Mouse (Mus musculus): Measurements from ENCODE around the gene Necab2. TPM values are rescaled to one million over a fixed set of nuclear protein-coding genes. Genes with fewer than 3 reads are reported as not detected.

The Necab2 gene
- total RNA-seq, 2 experiments from 2014 or later: not detected

DNA sequence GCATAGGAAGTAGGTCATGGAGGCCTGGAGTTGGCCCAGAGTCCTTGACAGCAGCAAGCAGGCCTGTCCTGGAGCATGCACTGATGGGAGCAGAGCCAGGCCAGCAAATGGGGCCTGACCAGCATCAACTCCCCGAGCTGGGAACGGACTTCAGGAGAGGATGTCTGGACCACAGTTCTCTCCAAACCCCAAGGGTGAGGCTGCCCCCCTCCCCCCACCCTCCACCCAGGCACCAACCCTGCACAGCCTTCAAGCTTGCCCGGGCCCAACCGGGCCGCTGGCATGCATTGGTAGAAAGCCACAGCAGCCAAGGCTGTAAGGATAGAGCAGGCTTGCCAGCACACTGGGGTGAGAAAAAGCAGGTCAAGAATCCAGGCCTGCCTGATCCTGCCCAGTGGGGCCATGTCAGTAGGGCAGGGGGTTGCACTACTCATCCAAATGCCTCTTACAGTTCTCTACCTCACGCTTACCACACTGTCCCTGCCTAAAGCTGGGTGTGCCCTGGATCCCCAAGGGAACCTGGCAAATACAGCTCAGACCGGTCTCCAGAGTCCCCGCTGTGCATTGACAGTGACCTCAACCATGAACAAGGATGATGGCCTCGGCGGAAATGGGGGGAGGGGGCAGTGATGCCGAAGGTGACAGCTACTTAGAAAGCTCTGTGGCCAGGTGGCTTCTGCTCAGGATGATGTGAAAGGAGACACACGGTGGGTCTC lies 18.7 kb upstream of the Necab2 start:
- no peak for ATAC-seq (replicated peaks; ENCODE audit: low FRiP score, poor library complexity, severe bottlenecking)

- no peak for ATAC-seq (replicated peaks; ENCODE audit: low FRiP score, poor library complexity, severe bottlenecking)
Observed at GRCm38 (mm10) chr8:119428350-119428740, 18.2 kb upstream of the Necab2 start.

GRCm38 (mm10) chr8:119428766-119429327 lies 17.7 kb upstream of the Necab2 start:
- ATAC-seq (replicated peaks; ENCODE audit: low FRiP score, poor library complexity, severe bottlenecking): no peak

DNA sequence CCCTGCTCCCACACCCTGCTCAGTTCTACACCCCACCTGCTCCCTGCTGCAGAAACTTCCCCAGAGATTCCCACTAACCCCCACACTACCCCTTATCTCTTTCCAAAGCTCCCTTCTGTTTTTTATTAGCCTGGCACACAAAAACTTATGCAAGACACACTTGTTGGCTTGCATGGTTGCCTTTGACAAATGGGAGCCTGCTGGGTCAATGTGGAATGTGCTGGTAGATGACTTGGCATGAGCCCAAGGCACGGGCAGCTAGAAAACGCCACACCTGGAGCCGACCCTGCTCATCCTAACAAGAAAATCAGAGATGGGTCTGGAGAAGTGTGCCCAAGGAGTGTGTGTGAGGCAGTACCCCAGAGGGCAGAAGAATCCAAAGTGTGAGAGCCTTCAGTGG lies 17.0 kb upstream of the Necab2 start:
- ATAC-seq (replicated peaks; ENCODE audit: low FRiP score, poor library complexity, severe bottlenecking): no peak

DNA sequence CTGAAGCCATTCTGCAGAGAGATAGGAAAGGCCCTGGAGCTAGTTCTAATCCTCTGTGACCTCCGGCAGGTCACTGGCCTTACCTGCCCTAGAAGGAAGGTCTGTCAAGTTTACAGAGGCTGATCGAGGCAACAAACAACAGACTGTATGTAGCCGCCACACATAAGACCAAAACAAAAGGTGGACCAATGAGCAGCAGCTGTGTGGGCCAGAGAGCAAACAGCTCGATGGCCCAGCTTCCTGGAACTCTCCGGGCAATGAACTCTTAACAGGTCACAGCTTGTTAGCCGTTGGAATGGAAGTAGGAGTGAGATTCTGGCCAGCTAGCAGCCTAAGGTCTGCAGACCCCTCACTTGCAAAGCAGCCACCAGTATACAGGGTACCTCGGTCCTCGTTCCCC lies 16.3 kb upstream of the Necab2 start:
- ATAC-seq (replicated peaks; ENCODE audit: low FRiP score, poor library complexity, severe bottlenecking): no peak

- no peak for ATAC-seq (replicated peaks; ENCODE audit: low FRiP score, poor library complexity, severe bottlenecking)
Observed at GRCm38 (mm10) chr8:119430690-119431089, 15.8 kb upstream of the Necab2 start.

GRCm38 (mm10) chr8:119432372-119432771 lies 14.1 kb upstream of the Necab2 start:
- no peak for ATAC-seq (replicated peaks; ENCODE audit: low FRiP score, poor library complexity, severe bottlenecking)

DNA sequence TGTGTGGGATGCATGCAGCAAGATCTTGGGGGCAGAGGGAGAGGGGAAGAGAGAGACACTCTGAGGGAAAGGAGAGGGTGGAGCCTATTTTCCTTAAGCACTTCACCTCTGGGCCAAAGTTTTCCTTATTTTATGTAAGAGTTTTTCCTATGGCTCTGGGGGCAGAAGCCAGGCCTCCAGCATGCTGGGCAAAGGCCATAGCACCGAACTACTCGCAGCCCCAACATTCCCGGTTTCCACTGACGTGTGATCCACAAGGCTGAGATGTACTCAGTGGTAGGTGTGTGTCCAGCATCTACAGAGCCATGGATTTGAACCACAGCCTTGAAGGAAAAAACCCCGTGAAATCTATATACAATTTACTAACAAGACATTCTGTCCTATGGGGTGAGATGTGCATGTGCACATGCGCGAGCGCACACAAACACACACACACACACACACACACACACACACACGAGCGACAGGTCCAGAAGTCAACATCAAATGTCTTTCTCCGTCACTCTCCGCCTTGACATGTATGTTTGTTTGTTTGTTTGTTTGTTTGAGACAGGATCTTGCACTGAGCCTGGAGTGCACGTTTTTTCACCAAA lies 12.8 kb upstream of the Necab2 start, which contains the start of gene Osgin1:
Osgin1 (plus strand) TSS at position 543 of the 593 bp plus-strand sequence.
- no peak for ATAC-seq (replicated peaks; ENCODE audit: low FRiP score, poor library complexity, severe bottlenecking)

DNA sequence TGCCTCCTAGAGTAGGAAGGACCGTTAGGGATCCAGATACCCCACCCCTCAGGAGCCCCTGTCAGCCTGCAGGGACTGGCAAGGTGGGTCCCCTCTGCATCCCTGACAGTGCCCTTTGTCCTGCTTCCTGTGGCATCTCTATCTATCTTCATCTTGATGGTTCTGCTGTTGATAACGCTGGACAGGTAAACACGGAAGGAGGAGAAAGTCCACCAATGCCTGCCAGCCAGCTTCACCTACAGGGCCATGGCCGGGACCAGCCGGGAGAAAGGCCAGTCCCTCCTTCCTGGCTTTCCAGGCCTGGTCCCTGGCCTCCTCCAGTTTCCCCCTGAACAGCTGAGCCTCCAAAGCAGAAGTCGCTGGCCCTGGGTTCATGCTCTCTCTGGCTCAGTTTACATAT lies 11.9 kb upstream of the Necab2 start:
- no peak for ATAC-seq (replicated peaks; ENCODE audit: low FRiP score, poor library complexity, severe bottlenecking)

DNA sequence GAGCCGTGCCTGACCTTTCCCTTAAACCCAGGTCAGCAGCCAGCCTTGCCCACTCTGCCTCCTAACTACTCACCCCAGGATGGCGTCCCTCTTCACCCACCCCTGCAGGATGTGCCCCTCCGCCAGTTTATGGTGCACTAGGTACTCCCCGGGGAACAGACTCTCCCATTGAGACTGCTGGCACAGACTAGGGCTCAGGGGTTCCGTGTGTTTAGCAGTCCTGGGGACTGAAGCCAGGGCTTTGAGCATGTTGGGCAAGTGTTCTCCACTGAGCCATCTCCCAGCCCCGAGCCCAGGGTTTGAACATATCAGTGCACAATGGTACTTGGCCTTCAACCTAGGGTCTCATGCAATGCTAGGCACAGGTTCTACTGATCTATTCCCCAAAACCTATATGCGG lies 11.0 kb upstream of the Necab2 start:
- no peak for ATAC-seq (replicated peaks; ENCODE audit: low FRiP score, poor library complexity, severe bottlenecking)

DNA sequence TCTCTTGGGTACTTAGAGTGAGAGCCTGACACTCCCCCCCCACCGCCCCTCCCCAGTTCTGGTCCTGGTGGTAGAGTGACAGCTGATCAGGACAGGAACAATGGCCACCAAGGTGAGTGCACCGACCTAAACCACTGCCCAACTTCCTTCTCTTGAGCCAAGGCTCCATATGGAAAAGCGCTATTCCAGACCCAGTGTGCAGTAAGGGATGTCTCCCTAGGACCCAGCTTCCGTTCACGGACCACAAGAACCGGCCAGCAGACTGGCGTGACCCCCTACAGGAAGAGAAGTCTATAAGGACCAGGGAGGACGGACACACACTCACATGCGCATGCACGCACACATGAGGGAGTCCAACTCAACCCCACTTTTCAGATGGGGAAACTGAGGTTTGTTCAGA lies 10.2 kb upstream of the Necab2 start:
- ATAC-seq (replicated peaks; ENCODE audit: low FRiP score, poor library complexity, severe bottlenecking): no peak

GRCm38 (mm10) chr8:119436933-119437332 lies 9.6 kb upstream of the Necab2 start:
- ATAC-seq (replicated peaks; ENCODE audit: low FRiP score, poor library complexity, severe bottlenecking): no peak

GRCm38 (mm10) chr8:119437506-119437905 lies 9.0 kb upstream of the Necab2 start:
- no peak for ATAC-seq (replicated peaks; ENCODE audit: low FRiP score, poor library complexity, severe bottlenecking)

GRCm38 (mm10) chr8:119438876-119439275 lies 7.6 kb upstream of the Necab2 start:
- ATAC-seq (replicated peaks; ENCODE audit: low FRiP score, poor library complexity, severe bottlenecking): no peak

GRCm38 (mm10) chr8:119439424-119439823 lies 7.1 kb upstream of the Necab2 start:
- ATAC-seq (replicated peaks; ENCODE audit: low FRiP score, poor library complexity, severe bottlenecking): no peak

DNA sequence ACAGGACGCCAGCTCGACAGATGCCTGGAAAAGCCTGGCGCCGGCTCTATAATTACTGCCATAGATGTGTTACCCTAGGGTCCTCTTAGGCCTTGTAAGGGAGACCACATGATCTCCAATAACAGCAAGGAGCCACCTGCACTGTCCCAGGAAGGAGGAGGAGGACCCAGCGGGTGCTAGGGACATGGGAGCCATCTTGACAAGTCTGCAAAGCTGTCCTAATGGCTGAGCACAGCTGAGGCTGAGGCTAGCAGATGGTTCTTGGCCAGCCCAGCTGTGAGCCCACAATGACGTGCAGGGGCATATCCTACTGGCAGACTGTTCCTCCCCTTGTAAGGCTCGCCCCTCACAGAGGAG lies 6.6 kb upstream of the Necab2 start:
- no peak for ATAC-seq (replicated peaks; ENCODE audit: low FRiP score, poor library complexity, severe bottlenecking)

GRCm38 (mm10) chr8:119440250-119440951 lies 6.1 kb upstream of the Necab2 start:
- ATAC-seq (replicated peaks; ENCODE audit: low FRiP score, poor library complexity, severe bottlenecking): peak; percentile 53; the same call in 1 of the 2 replicates

DNA sequence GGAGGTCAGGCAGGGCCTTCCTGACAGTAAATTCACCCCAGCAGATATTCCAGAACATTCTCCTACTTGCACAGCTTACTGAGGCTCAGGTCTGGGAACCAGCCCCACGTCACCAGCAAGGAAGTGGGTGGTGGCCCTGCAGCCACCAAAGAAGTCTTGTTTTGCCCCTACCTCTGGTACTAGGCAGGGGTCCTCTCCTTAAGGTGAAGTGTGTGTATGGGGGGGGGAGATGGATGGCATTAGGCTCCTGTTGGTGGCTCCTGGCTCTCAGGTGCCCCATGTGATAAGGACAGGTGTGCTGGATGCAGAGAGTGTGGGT lies 5.6 kb upstream of the Necab2 start:
- no peak for ATAC-seq (replicated peaks; ENCODE audit: low FRiP score, poor library complexity, severe bottlenecking)

DNA sequence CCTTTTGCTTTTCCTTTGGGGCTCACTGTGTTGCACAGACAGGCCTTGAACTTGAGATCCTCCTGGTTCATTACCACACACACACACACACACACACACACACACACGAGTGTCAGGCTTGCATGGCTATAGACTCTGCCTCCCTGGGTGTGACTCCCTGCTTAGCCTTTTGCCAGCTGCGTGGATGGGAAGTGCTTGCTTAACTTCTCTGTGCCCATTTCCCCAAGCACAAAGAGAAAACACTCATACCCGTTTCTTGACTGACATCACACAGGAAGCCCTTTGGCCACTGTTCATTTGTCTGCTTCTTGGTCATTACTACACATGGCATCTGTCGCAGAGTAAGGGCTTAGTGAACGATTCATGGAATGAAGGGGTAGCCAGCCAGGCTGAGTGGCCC lies 4.5 kb upstream of the Necab2 start:
- ATAC-seq (replicated peaks; ENCODE audit: low FRiP score, poor library complexity, severe bottlenecking): no peak

DNA sequence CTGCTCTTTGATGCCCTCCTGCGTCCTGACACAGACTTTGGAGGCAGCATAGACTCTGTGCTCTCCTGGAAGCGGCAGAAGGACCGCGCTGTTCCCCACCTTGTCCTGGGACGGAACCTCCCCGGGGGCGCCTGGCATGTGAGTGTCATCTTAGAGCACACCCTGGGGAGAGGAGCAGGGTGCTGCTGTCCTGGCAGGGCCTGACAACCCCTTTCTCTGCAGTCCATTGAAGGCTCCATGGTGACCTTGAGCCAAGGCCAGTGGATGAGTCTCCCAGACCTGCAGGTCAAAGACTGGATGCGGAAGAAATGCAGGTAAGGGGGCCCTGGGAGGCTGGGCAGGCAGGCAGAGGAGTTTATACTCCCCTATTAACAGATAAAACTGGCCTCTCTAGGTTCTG lies 3.5 kb upstream of the Necab2 start:
- no peak for ATAC-seq (replicated peaks; ENCODE audit: low FRiP score, poor library complexity, severe bottlenecking)
